Mouse (Mus musculus) ES-E14 (cell line): ENCODE measurements around the gene Dnmt3a.

Source experiments
- CHD2 ChIP-seq: IDR thresholded peaks from 2 replicates; pipeline ENCODE4 v1.6.1; 2014; ENCODE audit warnings: mild to moderate bottlenecking, low read depth, low read length, inconsistent platforms
- ZC3H11A ChIP-seq: IDR thresholded peaks from 2 replicates; pipeline ENCODE4 v1.6.1; 2012; ENCODE audit warnings: low read depth, mild to moderate bottlenecking, inconsistent platforms, low read length, borderline replicate concordance

DNA sequence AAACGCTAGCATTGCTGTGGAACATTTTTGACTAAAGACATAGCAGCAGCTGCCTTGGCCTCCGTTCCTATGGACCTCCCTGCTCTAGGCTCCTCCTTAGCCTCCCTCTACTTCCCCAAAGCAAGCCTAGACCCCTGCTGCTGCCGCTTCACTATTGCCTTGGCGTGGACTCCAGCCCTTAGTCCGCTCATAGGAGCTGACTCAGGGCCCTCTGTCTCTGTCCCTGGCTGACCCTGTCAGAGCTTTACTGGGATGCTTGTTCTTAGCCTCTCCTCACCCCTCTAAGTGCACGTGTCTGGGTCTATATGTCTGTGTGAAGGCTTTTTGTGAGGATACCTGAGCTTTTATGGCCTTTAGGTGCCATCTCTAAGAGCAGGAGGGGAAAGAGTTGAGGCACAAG is 27.5 kb upstream of the Dnmt3a start:
- TF ChIP-seq ZC3H11A (no peak), CHD2 (no peak)
